Mouse (Mus musculus) hindbrain, embryonic 14.5 days (tissue): Measurements from ENCODE around the gene Trrap. TPM values are rescaled to one million over a fixed set of nuclear protein-coding genes. Genes with fewer than 3 reads are reported as not detected.
"Not testable (repeated sequence)": the region's sequence is repeated elsewhere in the genome, so short reads cannot be mapped to it uniquely, and the experiment has no call there.

Experiments
- ATAC-seq: fragments of 200-750 bp; cut with Nextera tagmentation; 2 replicates; pipeline ENCODE4 v1.8.0; 2017; ENCODE audit warnings: moderate number of reproducible peaks, mild to moderate bottlenecking, moderate TSS enrichment, moderate library complexity; ENCODE audit not compliant: low FRiP score
- DNase-seq: peaks from one replicate; pipeline ENCODE4 v3.0.0-alpha.2; 2015; ENCODE audit warnings: low spot score
- H3K27ac ChIP-seq: fragments of 300-500 bp; sonication (generic); 2 replicates; pipeline ENCODE4 v1.5.1; 2014; ENCODE audit warnings: mild to moderate bottlenecking, moderate library complexity
- H3K27me3 ChIP-seq: fragments of 300-500 bp; sonication (generic); 2 replicates; pipeline ENCODE4 v1.6.1; 2014; ENCODE audit warnings: mild to moderate bottlenecking, low read length, mixed read lengths; ENCODE audit not compliant: control insufficient read depth, insufficient read depth
- H3K36me3 ChIP-seq: fragments of 300-500 bp; sonication (generic); replicated peaks from 2 replicates; pipeline ENCODE4 v1.6.1; 2014; ENCODE audit not compliant: control insufficient read depth, insufficient read depth
- H3K4me1 ChIP-seq: fragments of 300-500 bp; sonication (generic); replicated peaks from 2 replicates; pipeline ENCODE4 v1.6.1; 2014; ENCODE audit warnings: antibody characterized with exemption, low read length, mixed read lengths; ENCODE audit not compliant: control insufficient read depth, insufficient read depth
- H3K4me2 ChIP-seq: fragments of 300-500 bp; sonication (generic); replicated peaks from 2 replicates; pipeline ENCODE4 v1.6.1; 2014; ENCODE audit warnings: mild to moderate bottlenecking, moderate library complexity
- H3K4me3 ChIP-seq: fragments of 300-500 bp; sonication (generic); replicated peaks from 2 replicates; pipeline ENCODE4 v1.5.1; 2014; ENCODE audit warnings: mild to moderate bottlenecking, low read length
- H3K9ac ChIP-seq: fragments of 300-500 bp; sonication (generic); 2 replicates; pipeline ENCODE4 v1.6.1; 2014
- H3K9me3 ChIP-seq: fragments of 300-500 bp; sonication (generic); 2 replicates; pipeline ENCODE4 v1.6.1; 2016; ENCODE audit warnings: low read length; ENCODE audit not compliant: control insufficient read depth
- WGBS: fragments of 180-500 bp; shearing (Covaris S2); extraction: QIAGEN DNeasy Blood & Tissue Kit; methylation state at CpG from one replicate; pipeline ENCODE4 v1.1.7; 2014; 5-methylcytosine and 5-hydroxymethylcytosine counted together
- polyA plus RNA-seq: library from polyadenylated mRNA; unstranded; fragments of >200 nt; fragmentation: Nextera tagmentation; extraction: Ambion mirVana; gene quantifications from 2 replicates; pipeline ENCODE4 v1.2.1, GENCODE M21; 2014

The Trrap gene
- polyA plus RNA-seq: 75.9 and 86.6 TPM in 2 replicates

DNA sequence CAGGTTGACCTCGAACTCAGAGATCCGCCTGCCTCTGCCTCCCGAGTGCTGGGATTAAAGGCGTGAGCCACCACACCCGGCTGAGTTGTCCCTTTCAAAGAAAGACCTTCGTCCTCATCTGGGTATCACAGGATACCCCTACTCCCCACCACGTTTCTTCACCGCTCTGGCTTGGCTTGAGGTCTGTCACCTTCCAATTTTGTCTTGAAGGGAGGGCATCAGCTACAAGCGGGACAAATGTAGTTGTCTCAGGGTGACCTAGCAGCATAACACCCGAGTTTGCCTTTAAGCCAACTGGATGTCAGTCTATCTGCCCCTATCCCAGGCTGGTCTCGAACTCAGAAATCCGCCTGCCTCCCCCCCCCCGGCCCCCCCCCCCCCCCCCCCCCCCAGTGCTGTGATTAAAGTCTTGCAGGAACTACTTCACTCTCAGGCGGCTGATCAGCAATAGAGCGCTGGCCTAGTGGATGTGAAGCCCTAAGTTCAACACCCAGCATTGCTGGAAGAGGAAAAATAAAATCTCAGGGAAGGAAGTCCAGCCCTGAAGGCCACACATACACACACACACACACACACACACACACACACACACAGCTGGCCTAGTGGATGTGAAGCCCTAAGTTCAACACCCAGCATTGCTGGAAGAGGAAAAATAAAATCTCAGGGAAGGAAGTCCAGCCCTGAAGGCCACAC lies at the start of gene Trrap:
Gene Trrap, plus strand, starts transcription at position 627 of the 693 bp plus-strand sequence.
- not testable (repeated sequence) for H3K27me3 ChIP-seq, H3K9me3 ChIP-seq, ATAC-seq, DNase-seq
- Histone ChIP-seq H3K4me2 (peak within 1 kb of the TSS; percentile 80), H3K4me3 (peak within 1 kb of the TSS; percentile 60), H3K36me3 (peaks cover 18% of the 10 kb centered on the region), H3K4me1 (peaks cover 11% of the 10 kb centered on the region), H3K27ac (peak within 1 kb of the TSS; percentile 96), H3K9ac (peak within 1 kb of the TSS; percentile 80)
- 83% methylated on average over 12 of the region's 15 CpGs for WGBS

DNA sequence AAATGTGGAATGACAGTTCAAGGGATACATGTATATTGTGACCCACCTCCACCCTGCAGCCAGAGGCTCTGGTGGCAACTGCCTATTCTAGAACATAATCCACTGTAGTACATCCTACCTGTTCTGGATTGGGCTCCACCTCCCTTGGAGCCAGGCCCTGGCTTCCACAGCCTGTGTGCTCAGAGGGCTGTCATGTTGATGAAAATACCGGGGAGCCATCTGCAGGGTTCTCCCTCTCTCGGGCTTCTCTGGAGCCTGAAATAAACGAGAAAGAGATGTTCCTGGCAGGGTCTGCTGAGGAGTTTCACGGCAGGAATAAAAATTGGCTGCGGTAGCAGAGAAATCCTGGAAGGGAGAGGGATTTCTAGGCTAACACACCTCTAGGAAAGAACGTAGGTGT lies 47.8 kb upstream of the Trrap start:
- Histone ChIP-seq H3K27ac (no peak overlapping the region), H3K9ac (no peak overlapping the region)
- DNase-seq: no peak

DNA sequence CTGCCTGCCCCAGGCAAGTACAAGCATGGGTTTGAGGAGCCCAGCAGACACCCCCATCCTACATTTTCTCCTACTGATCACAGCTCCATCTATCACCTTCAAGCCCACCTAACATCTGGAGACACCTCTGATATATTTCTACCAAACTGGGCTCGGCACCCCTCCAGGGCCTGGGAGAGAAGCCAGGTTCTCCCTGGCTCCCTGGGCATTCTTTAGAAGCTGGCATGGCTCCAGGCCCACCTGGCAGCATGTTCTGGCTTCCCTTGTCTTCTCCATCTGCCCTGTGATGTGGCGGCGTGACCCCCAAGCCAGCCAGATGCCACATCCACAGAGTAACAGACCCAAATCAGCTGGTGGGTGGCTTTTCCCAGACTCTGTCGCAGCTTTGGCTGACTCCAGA lies 47.3 kb upstream of the Trrap start:
- H3K4me3 ChIP-seq: no peak overlapping the region
- H3K27ac ChIP-seq: no peak overlapping the region
- no peaks in the 10 kb centered on the region for H3K4me1 ChIP-seq
- no peak for DNase-seq
- H3K4me2 ChIP-seq: no peak overlapping the region
- H3K9me3 ChIP-seq: no peaks in the 10 kb centered on the region
- ATAC-seq: no peak
- 81% methylated on average over 4 of the region's 4 CpGs for WGBS
- H3K27me3 ChIP-seq: no peaks in the 10 kb centered on the region
- no peaks in the 10 kb centered on the region for H3K36me3 ChIP-seq
- no peak overlapping the region for H3K9ac ChIP-seq

More for the DNA sequence above, 47.8 kb upstream of the Trrap start:
- ATAC-seq: no peak
- H3K36me3 ChIP-seq: no peaks in the 10 kb centered on the region
- WGBS: 62% methylated on average over 6 of the region's 6 CpGs
- H3K9me3 ChIP-seq: no peaks in the 10 kb centered on the region
- H3K27me3 ChIP-seq: no peaks in the 10 kb centered on the region
- no peaks in the 10 kb centered on the region for H3K4me1 ChIP-seq
- H3K4me2 ChIP-seq: no peak overlapping the region
- no peak overlapping the region for H3K4me3 ChIP-seq

DNA sequence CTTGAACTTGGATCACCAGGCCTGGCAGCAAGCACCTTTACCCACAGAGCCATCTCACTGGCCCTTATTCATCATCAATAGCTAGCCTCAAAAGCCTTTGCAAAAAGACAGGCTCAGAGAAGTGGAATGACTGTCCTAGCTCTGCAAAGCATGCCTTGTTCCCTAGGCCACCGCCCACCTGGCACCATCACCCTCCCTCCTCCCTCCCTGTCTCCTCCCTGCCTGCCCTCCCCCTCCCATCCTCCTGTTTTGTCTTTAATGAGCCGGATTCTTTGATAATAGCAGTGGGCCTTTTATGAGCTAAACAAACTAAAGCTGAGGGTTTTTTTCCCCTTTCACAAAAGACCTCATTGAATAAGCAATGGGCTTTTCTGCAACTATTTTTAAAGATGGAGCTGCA lies 42.6 kb upstream of the Trrap start:
- WGBS: 20% methylated on average over 2 of the region's 2 CpGs
- Histone ChIP-seq H3K9ac (no peak overlapping the region), H3K4me2 (no peak overlapping the region), H3K27me3 (peaks cover 10% of the 10 kb centered on the region), H3K36me3 (no peaks in the 10 kb centered on the region), H3K9me3 (no peaks in the 10 kb centered on the region), H3K27ac (no peak overlapping the region), H3K4me1 (no peaks in the 10 kb centered on the region), H3K4me3 (no peak overlapping the region)
- no peak for ATAC-seq
- no peak for DNase-seq

- no peak overlapping the region for H3K4me2 ChIP-seq
- H3K27me3 ChIP-seq: peaks cover 10% of the 10 kb centered on the region
- H3K27ac ChIP-seq: no peak overlapping the region
- WGBS: 79% methylated on average over 3 of the region's 3 CpGs
- no peak overlapping the region for H3K4me3 ChIP-seq
- H3K36me3 ChIP-seq: no peaks in the 10 kb centered on the region
- ATAC-seq (no peak), DNase-seq (no peak)
- no peaks in the 10 kb centered on the region for H3K9me3 ChIP-seq
- no peaks in the 10 kb centered on the region for H3K4me1 ChIP-seq
- no peak overlapping the region for H3K9ac ChIP-seq
These were observed 42.0 kb upstream of the Trrap start for GRCm38 (mm10) chr5:144725554-144725953.

DNA sequence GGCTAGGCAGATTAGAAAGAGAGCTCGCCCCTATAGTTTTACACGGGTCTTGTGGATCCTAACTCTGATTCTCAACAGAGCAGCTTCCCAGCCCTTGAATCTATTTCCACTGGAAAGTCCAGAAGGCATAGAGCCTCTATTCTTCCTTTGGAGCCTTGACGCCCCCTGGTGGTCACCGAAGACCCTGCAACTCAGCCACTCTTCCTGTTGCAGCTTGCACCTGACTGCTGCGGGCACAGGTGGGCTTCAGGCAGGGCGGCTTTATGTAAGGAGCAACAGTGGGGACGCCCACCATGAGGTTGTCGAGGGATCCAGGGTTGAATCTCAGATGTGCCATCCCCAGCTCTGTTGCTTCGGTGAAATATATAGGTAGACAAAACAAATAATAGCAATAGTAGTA lies 40.4 kb upstream of the Trrap start:
- no peaks in the 10 kb centered on the region for H3K4me1 ChIP-seq
- H3K9me3 ChIP-seq: no peaks in the 10 kb centered on the region
- peaks cover 10% of the 10 kb centered on the region for H3K27me3 ChIP-seq
- H3K27ac ChIP-seq: no peak overlapping the region
- peak; percentile 62 for ATAC-seq
- H3K36me3 ChIP-seq: no peaks in the 10 kb centered on the region
- H3K4me3 ChIP-seq: no peak overlapping the region
- H3K9ac ChIP-seq: no peak overlapping the region
- H3K4me2 ChIP-seq: no peak overlapping the region
- peak; percentile 86 for DNase-seq
- 9% methylated on average over 9 of the region's 9 CpGs for WGBS

- H3K27ac ChIP-seq: no peak overlapping the region
- no peak overlapping the region for H3K9ac ChIP-seq
- no peak overlapping the region for H3K4me3 ChIP-seq
- H3K9me3 ChIP-seq: no peaks in the 10 kb centered on the region
- no peak overlapping the region for H3K4me2 ChIP-seq
- ATAC-seq: no peak
- H3K36me3 ChIP-seq: no peaks in the 10 kb centered on the region
- WGBS: 13% methylated on average over 5 of the region's 5 CpGs
- peaks cover 10% of the 10 kb centered on the region for H3K27me3 ChIP-seq
- no peaks in the 10 kb centered on the region for H3K4me1 ChIP-seq
- no peak for DNase-seq
These were observed 39.3 kb upstream of the Trrap start for GRCm38 (mm10) chr5:144728237-144728636.

GRCm38 (mm10) chr5:144729216-144729615 lies 38.3 kb upstream of the Trrap start:
- H3K4me3 ChIP-seq: no peak overlapping the region
- DNase-seq: no peak
- no peak overlapping the region for H3K27ac ChIP-seq
- H3K9ac ChIP-seq: no peak overlapping the region
- H3K4me1 ChIP-seq: no peaks in the 10 kb centered on the region
- no peak for ATAC-seq
- peaks cover 10% of the 10 kb centered on the region for H3K27me3 ChIP-seq
- H3K9me3 ChIP-seq: no peaks in the 10 kb centered on the region
- 79% methylated on average over 8 of the region's 8 CpGs for WGBS
- H3K4me2 ChIP-seq: no peak overlapping the region
- H3K36me3 ChIP-seq: no peaks in the 10 kb centered on the region

DNA sequence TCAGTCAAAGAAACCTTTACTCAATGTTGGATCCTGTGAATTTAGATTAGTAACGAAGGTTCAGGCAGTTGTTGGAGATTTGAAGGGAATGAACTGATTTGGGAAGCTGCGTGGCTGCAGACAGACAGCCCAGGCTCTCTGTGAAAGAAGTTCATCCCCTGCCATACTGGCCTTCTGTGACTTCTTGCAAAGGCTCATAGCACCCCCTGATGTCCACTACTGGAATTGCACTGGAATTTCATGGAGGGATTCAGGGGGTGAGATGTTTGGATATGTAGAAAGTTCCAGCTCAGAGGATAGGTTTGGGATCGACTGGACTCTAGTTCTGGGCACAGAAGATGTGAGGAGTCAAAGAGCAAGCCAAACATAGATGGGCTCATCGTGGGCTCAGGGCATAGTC lies 33.6 kb upstream of the Trrap start:
- no peak overlapping the region for H3K4me2 ChIP-seq
- H3K36me3 ChIP-seq: peaks cover 12% of the 10 kb centered on the region
- DNase-seq (peak; percentile 87), ATAC-seq (0 out of 2 replicates have a peak, but pooled peaks have one; percentile 34)
- WGBS: 24% methylated on average over 4 of the region's 4 CpGs
- no peak overlapping the region for H3K4me3 ChIP-seq
- no peak overlapping the region for H3K9ac ChIP-seq
- H3K9me3 ChIP-seq: no peaks in the 10 kb centered on the region
- H3K27me3 ChIP-seq: 0 out of 2 replicates have a peak, but pooled peaks cover under 1% of the 10 kb centered on the region
- no peak overlapping the region for H3K27ac ChIP-seq
- no peaks in the 10 kb centered on the region for H3K4me1 ChIP-seq
